Mouse (Mus musculus) heart, adult 2 months (tissue): ENCODE measurements around the gene Taf13.

Experiments
- CTCF ChIP-seq: fragments of 200-600 bp; IDR thresholded peaks from 2 replicates; pipeline ENCODE4 v1.8.1; 2022; ENCODE audit warnings: antibody characterized with exemption, mild to moderate bottlenecking, moderate library complexity
- EP300 ChIP-seq: fragments of 200-500 bp; IDR thresholded peaks from 2 replicates; pipeline ENCODE4 v1.6.1; 2011; ENCODE audit warnings: low read depth, low read length, control low read depth; ENCODE audit not compliant: insufficient read depth
- POLR2A ChIP-seq: fragments of 200-500 bp; IDR thresholded peaks from 2 replicates; pipeline ENCODE4 v1.6.1; 2011; ENCODE audit warnings: mild to moderate bottlenecking, low read depth, low read length, control low read depth; ENCODE audit not compliant: insufficient read depth

GRCm38 (mm10) chr3:108572309-108573010 lies 962 bp downstream of the Taf13 start:
- TF ChIP-seq POLR2A (no peak), CTCF (no peak), EP300 (no peak)
